Mouse (Mus musculus): Measurements from ENCODE around the gene Lrrk1. TPM values are rescaled to one million over a fixed set of nuclear protein-coding genes. Genes with fewer than 3 reads are reported as not detected.

Gene Lrrk1
- polyA plus RNA-seq, 1 experiment = 41.8 TPM

- Histone ChIP-seq H3K79me2 (ENCODE audit: control insufficient read depth, insufficient read depth) (no peaks in the 10 kb centered on the region), H3K27me3 (ENCODE audit: control insufficient read depth, insufficient read depth, insufficient read length) (no peaks in the 10 kb centered on the region), H3ac (ENCODE audit: control insufficient read depth, insufficient read length, low read depth) (no peak overlapping the region), H3K79me3 (ENCODE audit: low read depth) (no peaks in the 10 kb centered on the region), H3K4me3 (ENCODE audit: insufficient read depth, poor library complexity, severe bottlenecking) (no peak overlapping the region), H3K36me3 (ENCODE audit: control insufficient read depth, insufficient read depth) (peaks cover 67% of the 10 kb centered on the region)
- no peak for TF ChIP-seq USF1 (IDR thresholded peaks at IDR 0.05; ENCODE audit: low read depth)
- TF ChIP-seq MYOG (IDR thresholded peaks at IDR 0.05; ENCODE audit: control insufficient read depth, extremely low read depth, insufficient read length) = no peak
- no peak for TF ChIP-seq MAX (IDR thresholded peaks at IDR 0.05)
- TF ChIP-seq MYOD1 (IDR thresholded peaks at IDR 0.05; ENCODE audit: control insufficient read depth, insufficient read length, low read depth) = no peak
- TF ChIP-seq CTCF (IDR thresholded peaks at IDR 0.05; ENCODE audit: control insufficient read depth, insufficient read depth, insufficient read length) = no peak
- TF ChIP-seq CEBPB (IDR thresholded peaks at IDR 0.05; ENCODE audit: low read depth) = no peak
- TF ChIP-seq FOSL1 (IDR thresholded peaks at IDR 0.05; ENCODE audit: insufficient read depth, low read length, poor library complexity, severe bottlenecking) = no peak
Observed at GRCm38 (mm10) chr7:66296921-66297655, 91.1 kb downstream of the Lrrk1 start.

- Histone ChIP-seq H3K27me3 (ENCODE audit: control insufficient read depth, insufficient read depth, insufficient read length) (no peaks in the 10 kb centered on the region), H3ac (ENCODE audit: control insufficient read depth, insufficient read length, low read depth) (no peak overlapping the region), H3K4me3 (ENCODE audit: insufficient read depth, poor library complexity, severe bottlenecking) (no peak overlapping the region), H3K36me3 (ENCODE audit: control insufficient read depth, insufficient read depth) (peaks cover 73% of the 10 kb centered on the region), H3K79me2 (ENCODE audit: control insufficient read depth, insufficient read depth) (no peaks in the 10 kb centered on the region), H3K79me3 (ENCODE audit: low read depth) (no peaks in the 10 kb centered on the region)
- TF ChIP-seq CEBPB (IDR thresholded peaks at IDR 0.05; ENCODE audit: low read depth) (no peak), FOSL1 (IDR thresholded peaks at IDR 0.05; ENCODE audit: insufficient read depth, low read length, poor library complexity, severe bottlenecking) (peak; percentile 3), MYOG (IDR thresholded peaks at IDR 0.05; ENCODE audit: control insufficient read depth, extremely low read depth, insufficient read length) (no peak), CTCF (IDR thresholded peaks at IDR 0.05; ENCODE audit: control insufficient read depth, insufficient read depth, insufficient read length) (no peak), MYOD1 (IDR thresholded peaks at IDR 0.05; ENCODE audit: control insufficient read depth, insufficient read length, low read depth) (peak; percentile 84), USF1 (IDR thresholded peaks at IDR 0.05; ENCODE audit: low read depth) (no peak), MAX (IDR thresholded peaks at IDR 0.05) (peak; percentile 68)
Observed at GRCm38 (mm10) chr7:66292552-66293376, 95.4 kb downstream of the Lrrk1 start.

- Histone ChIP-seq H3K36me3 (ENCODE audit: control insufficient read depth, insufficient read depth) (peaks cover 73% of the 10 kb centered on the region), H3K79me2 (ENCODE audit: control insufficient read depth, insufficient read depth) (no peaks in the 10 kb centered on the region), H3K4me3 (ENCODE audit: insufficient read depth, poor library complexity, severe bottlenecking) (no peak overlapping the region), H3ac (ENCODE audit: control insufficient read depth, insufficient read length, low read depth) (no peak overlapping the region), H3K27me3 (ENCODE audit: control insufficient read depth, insufficient read depth, insufficient read length) (no peaks in the 10 kb centered on the region), H3K79me3 (ENCODE audit: low read depth) (no peaks in the 10 kb centered on the region)
- TF ChIP-seq MYOG (IDR thresholded peaks at IDR 0.05; ENCODE audit: control insufficient read depth, extremely low read depth, insufficient read length) (no peak), USF1 (IDR thresholded peaks at IDR 0.05; ENCODE audit: low read depth) (no peak), FOSL1 (IDR thresholded peaks at IDR 0.05; ENCODE audit: insufficient read depth, low read length, poor library complexity, severe bottlenecking) (no peak), CEBPB (IDR thresholded peaks at IDR 0.05; ENCODE audit: low read depth) (no peak), MYOD1 (IDR thresholded peaks at IDR 0.05; ENCODE audit: control insufficient read depth, insufficient read length, low read depth) (no peak), CTCF (IDR thresholded peaks at IDR 0.05; ENCODE audit: control insufficient read depth, insufficient read depth, insufficient read length) (no peak), MAX (IDR thresholded peaks at IDR 0.05) (no peak)
Observed at GRCm38 (mm10) chr7:66292010-66292409, 96.1 kb downstream of the Lrrk1 start.

- Histone ChIP-seq H3K79me2 (ENCODE audit: control insufficient read depth, insufficient read depth) (no peaks in the 10 kb centered on the region), H3ac (ENCODE audit: control insufficient read depth, insufficient read length, low read depth) (no peak overlapping the region), H3K79me3 (ENCODE audit: low read depth) (no peaks in the 10 kb centered on the region), H3K27me3 (ENCODE audit: control insufficient read depth, insufficient read depth, insufficient read length) (no peaks in the 10 kb centered on the region), H3K36me3 (ENCODE audit: control insufficient read depth, insufficient read depth) (peaks cover 34% of the 10 kb centered on the region), H3K4me3 (ENCODE audit: insufficient read depth, poor library complexity, severe bottlenecking) (no peak overlapping the region)
- TF ChIP-seq CEBPB (IDR thresholded peaks at IDR 0.05; ENCODE audit: low read depth) (no peak), MAX (IDR thresholded peaks at IDR 0.05) (no peak), FOSL1 (IDR thresholded peaks at IDR 0.05; ENCODE audit: insufficient read depth, low read length, poor library complexity, severe bottlenecking) (no peak), USF1 (IDR thresholded peaks at IDR 0.05; ENCODE audit: low read depth) (no peak), MYOG (IDR thresholded peaks at IDR 0.05; ENCODE audit: control insufficient read depth, extremely low read depth, insufficient read length) (no peak), CTCF (IDR thresholded peaks at IDR 0.05; ENCODE audit: control insufficient read depth, insufficient read depth, insufficient read length) (no peak), MYOD1 (IDR thresholded peaks at IDR 0.05; ENCODE audit: control insufficient read depth, insufficient read length, low read depth) (no peak)
Observed at GRCm38 (mm10) chr7:66282984-66283612, 105.1 kb downstream of the Lrrk1 start.

GRCm38 (mm10) chr7:66282265-66282664, 105.9 kb downstream of the Lrrk1 start:
- TF ChIP-seq CTCF (IDR thresholded peaks at IDR 0.05; ENCODE audit: control insufficient read depth, insufficient read depth, insufficient read length) = no peak
- no peak for TF ChIP-seq MYOD1 (IDR thresholded peaks at IDR 0.05; ENCODE audit: control insufficient read depth, insufficient read length, low read depth)
- TF ChIP-seq USF1 (IDR thresholded peaks at IDR 0.05; ENCODE audit: low read depth) = no peak
- TF ChIP-seq FOSL1 (IDR thresholded peaks at IDR 0.05; ENCODE audit: insufficient read depth, low read length, poor library complexity, severe bottlenecking) = no peak
- TF ChIP-seq CEBPB (IDR thresholded peaks at IDR 0.05; ENCODE audit: low read depth) = no peak
- no peak for TF ChIP-seq MAX (IDR thresholded peaks at IDR 0.05)
- TF ChIP-seq MYOG (IDR thresholded peaks at IDR 0.05; ENCODE audit: control insufficient read depth, extremely low read depth, insufficient read length) = no peak
- Histone ChIP-seq H3K36me3 (ENCODE audit: control insufficient read depth, insufficient read depth) (peaks cover 28% of the 10 kb centered on the region), H3K27me3 (ENCODE audit: control insufficient read depth, insufficient read depth, insufficient read length) (no peaks in the 10 kb centered on the region), H3K79me3 (ENCODE audit: low read depth) (no peaks in the 10 kb centered on the region), H3ac (ENCODE audit: control insufficient read depth, insufficient read length, low read depth) (no peak overlapping the region), H3K4me3 (ENCODE audit: insufficient read depth, poor library complexity, severe bottlenecking) (no peak overlapping the region), H3K79me2 (ENCODE audit: control insufficient read depth, insufficient read depth) (no peaks in the 10 kb centered on the region)

Data from C2C12 (cell line).